Mouse (Mus musculus) liver, adult 2 months (tissue): ENCODE results near the gene Gm21970.

Experiments used
- CTCF ChIP-seq: fragments of 200-500 bp; IDR thresholded peaks from 2 replicates; pipeline ENCODE4 v1.5.1; 2011; ENCODE audit warnings: low read depth, low read length, control low read depth
- POLR2A ChIP-seq: fragments of 200-500 bp; IDR thresholded peaks from 2 replicates; pipeline ENCODE4 v1.6.1; 2011; ENCODE audit warnings: low read length, control low read depth; ENCODE audit not compliant: insufficient read depth; ENCODE audit errors: extremely low read depth

- no peak for TF ChIP-seq CTCF
- no peak for TF ChIP-seq POLR2A
Measured at GRCm38 (mm10) chr16:91459396-91459795, 67.9 kb downstream of the Gm21970 start.
